Mouse (Mus musculus) monocyte, adult 59 days (primary cell): ENCODE measurements around the gene Grip2. TPM values are rescaled to one million over a fixed set of nuclear protein-coding genes. Genes with fewer than 3 reads are reported as not detected.

Experiments
- total RNA-seq, 2 experiments: library from RNA; stranded (reverse); gene quantifications; one replicate each; pipeline ENCODE4 v1.2.4; 2023

Grip2 gene
- total RNA-seq, result not detected

GRCm38 (mm10) chr6:91827016-91827570, at the start of gene Grip2:
TSS of gene Grip2 (minus strand) at chr6:91827250.

Other genes with a start within 250 kb of the Grip2 start
- gene Slc6a6, start 143.2 kb downstream of the Grip2 start, total RNA-seq, result 100 to 1,000 TPM; 300 to 331 TPM
- 10 to 100 TPM; 34.7 to 39.0 TPM for gene Ccdc174, start 50.8 kb upstream of the Grip2 start, total RNA-seq
- 1 to 10 TPM; 1.7 to 1.8 TPM for gene 4930590J08Rik, start 75.6 kb upstream of the Grip2 start, total RNA-seq
- under 1 TPM; 0.16 to 0.18 TPM for gene Fgd5, start 151.6 kb upstream of the Grip2 start, total RNA-seq